Mouse (Mus musculus) forebrain, postnatal 0 days (tissue): ENCODE results near the gene Zfr2. TPM values are rescaled to one million over a fixed set of nuclear protein-coding genes. Genes with fewer than 3 reads are reported as not detected.
A peak's percentile ranks its signal among the peaks of the same experiment; 100 is the strongest.

Experiments
- ATAC-seq: fragments of 200-750 bp; cut with Nextera tagmentation; 2 replicates; pipeline ENCODE4 v1.8.0; 2017; ENCODE audit warnings: mild to moderate bottlenecking, moderate library complexity
- DNase-seq: peaks from one replicate; pipeline ENCODE4 v3.0.0-alpha.2; 2015
- H3K27ac ChIP-seq: fragments of 300-500 bp; sonication (generic); 2 replicates; pipeline ENCODE4 v1.5.1; 2014; ENCODE audit warnings: low read depth, mild to moderate bottlenecking, antibody characterized with exemption, low read length, moderate library complexity, mixed read lengths
- H3K27me3 ChIP-seq: fragments of 300-500 bp; sonication (generic); 2 replicates; pipeline ENCODE4 v1.6.1; 2014; ENCODE audit warnings: mild to moderate bottlenecking, low read length, mixed read lengths; ENCODE audit not compliant: insufficient read depth
- H3K36me3 ChIP-seq: fragments of 300-500 bp; sonication (generic); 2 replicates; pipeline ENCODE4 v1.6.1; 2014; ENCODE audit warnings: mild to moderate bottlenecking, moderate library complexity; ENCODE audit not compliant: insufficient read depth
- H3K4me1 ChIP-seq: fragments of 300-500 bp; sonication (generic); 2 replicates; pipeline ENCODE4 v1.6.1; 2014; ENCODE audit warnings: antibody characterized with exemption; ENCODE audit not compliant: insufficient read depth
- H3K4me2 ChIP-seq: fragments of 300-500 bp; sonication (generic); 2 replicates; pipeline ENCODE4 v1.6.1; 2014; ENCODE audit warnings: low read depth, mild to moderate bottlenecking, moderate library complexity
- H3K4me3 ChIP-seq: fragments of 300-500 bp; sonication (generic); 2 replicates; pipeline ENCODE4 v1.5.1; 2014; ENCODE audit warnings: low read depth, low read length, mixed read lengths
- H3K9ac ChIP-seq: fragments of 300-500 bp; sonication (generic); 2 replicates; pipeline ENCODE4 v1.6.1; 2014; ENCODE audit warnings: mild to moderate bottlenecking
- H3K9me3 ChIP-seq: fragments of 300-500 bp; sonication (generic); 2 replicates; pipeline ENCODE4 v1.6.1; 2016; ENCODE audit warnings: low read length
- CTCF ChIP-seq: sonication (generic); IDR thresholded peaks from 2 replicates; pipeline ENCODE4 v1.5.1; 2016; ENCODE audit warnings: antibody characterized with exemption, control low read depth, low read depth
- WGBS: fragments of 180-500 bp; shearing (Covaris S2); extraction: QIAGEN DNeasy Blood & Tissue Kit; methylation state at CpG from one replicate; pipeline ENCODE4 v1.1.7; 2014; 5-methylcytosine and 5-hydroxymethylcytosine counted together
- polyA plus RNA-seq: library from polyadenylated mRNA; unstranded; fragments of >200 nt; fragmentation: Nextera tagmentation; extraction: Ambion mirVana; gene quantifications from 2 replicates; pipeline ENCODE4 v1.2.1, GENCODE M21; 2015
- total RNA-seq: library from RNA; depleted of rRNA; stranded (reverse); fragments of >200 nt; gene quantifications from 2 replicates; pipeline ENCODE4 v1.2.3, GENCODE M21; 2014

Gene Zfr2
- total and polyA plus RNA-seq, 2 experiments from 2014 or later, result 18.7 to 52.1 TPM

DNA sequence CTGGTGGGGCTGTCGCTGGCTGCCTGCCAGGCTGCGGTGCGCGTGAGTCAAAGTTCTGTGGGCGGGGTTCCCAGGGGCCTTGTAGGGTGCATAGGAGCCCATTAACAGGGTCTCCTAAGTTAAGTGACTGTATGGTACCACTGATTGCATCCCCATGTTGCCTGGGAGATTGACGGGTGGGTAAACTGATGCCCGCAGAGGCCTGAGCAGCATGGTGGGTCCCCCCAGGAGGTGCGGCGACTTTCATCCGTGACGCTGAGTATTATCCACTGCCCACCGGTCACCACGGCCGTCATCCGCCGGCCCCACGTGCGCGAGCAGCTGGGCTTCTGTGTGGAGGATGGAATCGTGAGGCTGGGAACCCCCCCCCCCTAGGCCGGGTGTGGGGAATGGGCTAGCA lies 39.4 kb downstream of the Zfr2 start:
- WGBS, result 92% methylated on average over 20 of the region's 21 CpGs
- ATAC-seq (no peak), DNase-seq (no peak)
- Histone ChIP-seq H3K9ac (no peak overlapping the region), H3K4me2 (no peak overlapping the region), H3K4me1 (0 out of 2 replicates have a peak, but pooled peaks cover 4% of the 10 kb centered on the region), H3K36me3 (peaks cover 32% of the 10 kb centered on the region), H3K27ac (no peak overlapping the region), H3K27me3 (no peaks in the 10 kb centered on the region), H3K4me3 (no peak overlapping the region), H3K9me3 (no peaks in the 10 kb centered on the region)
- no peak for TF ChIP-seq CTCF

DNA sequence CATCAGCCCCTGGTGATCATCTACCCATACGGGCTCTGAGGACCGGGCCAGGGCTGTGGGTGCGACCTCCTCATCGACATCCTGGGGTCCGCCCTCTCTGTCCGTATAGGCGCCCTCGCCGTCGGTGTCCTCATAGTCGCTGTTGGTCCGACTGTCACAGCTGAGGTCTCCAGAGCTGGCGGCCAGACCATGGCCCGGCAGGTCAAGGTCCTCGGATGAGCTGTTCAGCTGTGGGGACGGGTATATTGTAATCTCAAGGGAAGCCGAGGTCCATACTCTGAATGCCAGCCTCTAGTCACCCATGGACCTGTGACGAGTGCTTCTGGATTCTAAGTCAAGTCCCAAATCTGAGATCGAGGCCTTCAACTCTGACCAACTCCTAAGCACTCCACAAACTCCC lies 40.9 kb downstream of the Zfr2 start:
- no peak overlapping the region for H3K4me3 ChIP-seq
- WGBS, result 95% methylated on average over 19 of the region's 19 CpGs
- 0 out of 2 replicates have a peak, but pooled peaks cover under 1% of the 10 kb centered on the region for H3K4me1 ChIP-seq
- no peak for TF ChIP-seq CTCF
- no peak overlapping the region for H3K9ac ChIP-seq
- no peak overlapping the region for H3K4me2 ChIP-seq
- ATAC-seq (no peak), DNase-seq (no peak)
- peaks cover 32% of the 10 kb centered on the region for H3K36me3 ChIP-seq
- no peaks in the 10 kb centered on the region for H3K9me3 ChIP-seq
- no peaks in the 10 kb centered on the region for H3K27me3 ChIP-seq
- no peak overlapping the region for H3K27ac ChIP-seq

DNA sequence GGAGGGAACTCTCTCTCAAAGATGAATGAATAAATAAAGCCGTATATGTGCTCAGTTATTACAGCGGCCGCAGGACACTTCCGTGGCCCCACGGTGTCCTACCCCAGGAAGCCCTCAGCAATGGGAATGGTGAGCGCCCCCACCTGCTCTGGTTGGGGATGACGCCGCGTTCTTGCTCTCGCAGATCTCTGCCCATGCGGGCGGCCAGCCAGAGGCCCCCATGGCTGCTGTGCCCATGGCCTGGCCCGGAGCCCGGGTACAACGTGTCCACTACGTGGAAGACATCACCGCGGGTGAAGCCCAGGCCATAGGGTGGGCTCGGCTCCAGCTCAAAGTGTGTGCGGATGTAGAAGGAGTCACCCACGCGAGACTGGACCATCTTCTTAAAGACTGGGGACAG lies 44.7 kb downstream of the Zfr2 start:
- H3K27ac ChIP-seq, result no peak overlapping the region
- H3K27me3 ChIP-seq, result no peaks in the 10 kb centered on the region
- H3K4me3 ChIP-seq, result no peak overlapping the region
- DNase-seq (no peak), ATAC-seq (no peak)
- no peak overlapping the region for H3K9ac ChIP-seq
- no peak overlapping the region for H3K4me2 ChIP-seq
- no peaks in the 10 kb centered on the region for H3K4me1 ChIP-seq
- H3K9me3 ChIP-seq, result no peaks in the 10 kb centered on the region
- no peak for TF ChIP-seq CTCF
- 85% methylated on average over 22 of the region's 22 CpGs for WGBS
- H3K36me3 ChIP-seq, result peaks cover 12% of the 10 kb centered on the region

DNA sequence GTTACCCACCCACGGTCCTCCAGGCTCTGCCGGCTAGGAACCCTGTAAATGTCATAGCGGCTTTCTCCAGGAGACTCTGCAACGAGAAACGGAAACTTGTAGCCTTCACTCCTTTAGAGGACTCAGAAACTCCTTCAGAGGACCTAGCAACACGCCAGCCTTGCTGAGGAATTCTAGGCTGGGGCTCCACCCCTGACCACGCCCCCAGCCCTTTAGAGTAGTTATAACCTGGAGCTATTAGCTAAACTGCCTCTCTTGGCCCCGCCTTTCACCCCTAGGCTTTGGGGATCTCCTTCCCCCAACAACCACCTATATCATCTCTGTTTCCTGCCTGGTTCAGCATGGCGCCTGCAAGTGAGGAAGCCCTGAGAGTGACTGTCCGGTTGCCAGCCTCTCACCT lies 46.5 kb downstream of the Zfr2 start:
- no peak overlapping the region for H3K4me2 ChIP-seq
- H3K9ac ChIP-seq, result no peak overlapping the region
- H3K27ac ChIP-seq, result no peak overlapping the region
- no peak for DNase-seq
- 52% methylated on average over 10 of the region's 10 CpGs for WGBS
- H3K27me3 ChIP-seq, result no peaks in the 10 kb centered on the region
- no peaks in the 10 kb centered on the region for H3K36me3 ChIP-seq
- no peaks in the 10 kb centered on the region for H3K4me1 ChIP-seq
- no peak for TF ChIP-seq CTCF
- no peak for ATAC-seq
- no peaks in the 10 kb centered on the region for H3K9me3 ChIP-seq
- H3K4me3 ChIP-seq, result no peak overlapping the region

DNA sequence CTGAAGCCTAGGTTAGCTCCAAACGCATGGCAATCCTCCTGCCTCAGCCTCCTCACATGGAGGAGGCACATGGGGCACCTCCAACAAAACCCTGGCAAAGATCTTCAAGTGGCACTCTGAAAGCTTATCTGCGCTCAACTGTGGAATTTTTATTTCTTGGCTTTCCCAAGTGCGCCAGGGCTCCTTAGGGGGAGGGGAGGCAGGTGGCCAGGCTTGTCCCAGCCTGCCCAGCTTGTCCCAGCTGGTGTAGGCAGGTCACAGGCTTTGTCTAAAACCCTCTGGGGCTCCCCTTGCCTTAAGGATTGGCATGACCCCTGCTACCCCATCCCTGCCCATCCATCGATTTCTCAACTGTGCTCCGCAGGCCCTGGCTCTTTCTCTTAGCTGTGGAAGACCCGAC lies 51.2 kb downstream of the Zfr2 start:
- no peak for DNase-seq
- TF ChIP-seq CTCF, result no peak
- H3K4me3 ChIP-seq, result no peak overlapping the region
- WGBS, result 67% methylated on average over 6 of the region's 6 CpGs
- H3K4me1 ChIP-seq, result no peaks in the 10 kb centered on the region
- H3K4me2 ChIP-seq, result no peak overlapping the region
- H3K9ac ChIP-seq, result no peak overlapping the region
- no peaks in the 10 kb centered on the region for H3K36me3 ChIP-seq
- H3K9me3 ChIP-seq, result no peaks in the 10 kb centered on the region
- H3K27me3 ChIP-seq, result no peaks in the 10 kb centered on the region
- H3K27ac ChIP-seq, result no peak overlapping the region
- ATAC-seq, result no peak

DNA sequence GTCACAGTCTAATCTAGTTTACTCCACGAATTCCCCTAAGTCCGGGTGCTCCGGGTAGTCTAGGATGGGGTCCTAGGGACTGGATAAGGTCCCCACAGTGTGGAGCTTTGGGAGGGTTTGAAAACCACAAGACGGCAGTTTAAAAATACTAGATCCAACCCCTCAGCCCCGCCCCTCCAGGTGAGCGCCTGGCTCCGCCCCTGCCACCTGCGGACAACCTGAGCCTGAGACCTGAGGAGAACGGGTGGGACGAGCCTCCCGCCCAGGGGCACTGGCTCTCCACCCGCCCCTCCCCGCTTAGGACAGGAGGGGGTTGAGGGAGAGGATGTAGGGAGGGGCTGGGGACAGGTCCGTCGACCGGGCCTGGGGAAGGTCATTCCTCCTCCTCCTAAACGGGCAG lies 51.8 kb downstream of the Zfr2 start:
- DNase-seq, result no peak
- WGBS, result 16% methylated on average over 17 of the region's 17 CpGs
- Histone ChIP-seq H3K9ac (no peak overlapping the region), H3K4me3 (peak overlapping the region; percentile 52), H3K36me3 (no peaks in the 10 kb centered on the region), H3K4me2 (peak overlapping the region; percentile 82), H3K4me1 (no peaks in the 10 kb centered on the region), H3K9me3 (no peaks in the 10 kb centered on the region), H3K27me3 (no peaks in the 10 kb centered on the region), H3K27ac (no peak overlapping the region)
- ATAC-seq, result no peak
- no peak for TF ChIP-seq CTCF

DNA sequence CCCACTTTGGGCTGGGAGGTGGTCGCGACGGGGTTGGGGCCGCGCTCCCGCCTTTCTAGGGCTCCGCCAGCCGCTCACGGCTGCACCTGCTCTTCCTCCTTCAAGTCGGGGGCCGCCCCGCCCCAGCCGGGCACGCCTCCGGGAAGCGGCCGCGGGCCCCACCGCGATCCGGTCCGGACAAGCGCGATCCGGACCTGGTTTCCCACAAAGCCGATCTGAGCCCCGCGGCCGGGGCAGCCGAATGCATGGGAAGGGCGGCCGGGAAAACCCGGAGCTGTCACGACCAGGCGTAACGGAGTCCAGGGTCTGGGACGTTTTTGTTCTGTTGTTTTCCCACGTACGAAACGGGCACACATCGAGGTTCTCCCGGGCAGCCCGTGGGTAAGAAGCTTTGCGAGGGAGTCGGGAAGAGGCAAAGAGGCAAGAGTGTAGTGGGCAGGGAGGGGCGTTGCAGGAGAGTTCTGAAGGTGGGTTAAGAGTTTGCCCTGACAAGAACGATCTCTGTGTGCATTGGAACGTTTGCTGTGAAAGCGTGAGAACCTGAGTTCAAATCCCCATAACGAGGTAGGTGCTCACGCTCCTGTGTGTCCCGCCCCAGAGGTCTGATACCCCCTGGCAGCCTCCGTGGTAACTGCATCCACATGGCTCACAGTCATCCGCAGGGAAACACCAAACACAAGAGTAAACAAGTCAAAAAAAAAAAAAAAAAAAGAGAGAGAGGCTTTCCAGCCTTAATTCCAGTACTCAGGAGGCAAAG lies 52.9 kb downstream of the Zfr2 start:
- peak; percentile 10; the same call in 1 of the 2 replicates for TF ChIP-seq CTCF
- no peaks in the 10 kb centered on the region for H3K9me3 ChIP-seq
- H3K4me1 ChIP-seq, result no peaks in the 10 kb centered on the region
- 1% methylated on average over 54 of the region's 54 CpGs for WGBS
- DNase-seq, result peak; percentile 94
- no peaks in the 10 kb centered on the region for H3K27me3 ChIP-seq
- H3K9ac ChIP-seq, result peak overlapping the region; percentile 54
- no peak overlapping the region for H3K27ac ChIP-seq
- no peaks in the 10 kb centered on the region for H3K36me3 ChIP-seq
- ATAC-seq, result peak; percentile 89
- H3K4me3 ChIP-seq, result peak overlapping the region; percentile 52
- peak overlapping the region; percentile 82 for H3K4me2 ChIP-seq
